Mouse (Mus musculus): ENCODE data around the gene Nek8. TPM values are rescaled to one million over a fixed set of nuclear protein-coding genes. Genes with fewer than 3 reads are reported as not detected.

Nek8 gene
- polyA plus RNA-seq, 1 experiment from 2014 or later: 6.4 TPM

GRCm38 (mm10) chr11:78164604-78164923, 11.9 kb downstream of the Nek8 start:
- H3K4me2 ChIP-seq: peak overlapping the region; percentile 75
- peak overlapping the region; percentile 99 for H3K27ac ChIP-seq (ENCODE audit: low read depth, low read length)
- no peak for DNase-seq (ENCODE audit: low spot score, missing footprints)
- peak overlapping the region; percentile 97 for H3K4me3 ChIP-seq (ENCODE audit: low read depth, low read length)
- peaks cover 26% of the 10 kb centered on the region for H3K4me1 ChIP-seq (ENCODE audit: control insufficient read depth, insufficient read depth, low read length)
- H3K36me3 ChIP-seq (ENCODE audit: control insufficient read depth, insufficient read depth, low read length): peaks cover 18% of the 10 kb centered on the region
- WGBS: under 1% methylated on average over 14 of the region's 14 CpGs
- ATAC-seq (ENCODE audit: low FRiP score): peak; percentile 6; the same call in 1 of the 2 replicates
- no peaks in the 10 kb centered on the region for H3K27me3 ChIP-seq (ENCODE audit: control insufficient read depth, insufficient read depth, low read length)
- peak overlapping the region; percentile 96 for H3K9ac ChIP-seq (ENCODE audit: low read length)
- no peaks in the 10 kb centered on the region for H3K9me3 ChIP-seq (ENCODE audit: control insufficient read depth, low read length)

GRCm38 (mm10) chr11:78163681-78164603, 12.5 kb downstream of the Nek8 start:
- WGBS: under 1% methylated on average over 22 of the region's 22 CpGs
- H3K27ac ChIP-seq (ENCODE audit: low read depth, low read length): peak overlapping the region; percentile 99
- ATAC-seq (ENCODE audit: low FRiP score) (peak; percentile 80), DNase-seq (ENCODE audit: low spot score, missing footprints) (peak; percentile 97)
- H3K9ac ChIP-seq (ENCODE audit: low read length): peak overlapping the region; percentile 96
- peak overlapping the region; percentile 75 for H3K4me2 ChIP-seq
- H3K4me1 ChIP-seq (ENCODE audit: control insufficient read depth, insufficient read depth, low read length): peaks cover 26% of the 10 kb centered on the region
- H3K9me3 ChIP-seq (ENCODE audit: control insufficient read depth, low read length): no peaks in the 10 kb centered on the region
- H3K36me3 ChIP-seq (ENCODE audit: control insufficient read depth, insufficient read depth, low read length): peaks cover 20% of the 10 kb centered on the region
- no peaks in the 10 kb centered on the region for H3K27me3 ChIP-seq (ENCODE audit: control insufficient read depth, insufficient read depth, low read length)
- H3K4me3 ChIP-seq (ENCODE audit: low read depth, low read length): peak overlapping the region; percentile 97

DNA sequence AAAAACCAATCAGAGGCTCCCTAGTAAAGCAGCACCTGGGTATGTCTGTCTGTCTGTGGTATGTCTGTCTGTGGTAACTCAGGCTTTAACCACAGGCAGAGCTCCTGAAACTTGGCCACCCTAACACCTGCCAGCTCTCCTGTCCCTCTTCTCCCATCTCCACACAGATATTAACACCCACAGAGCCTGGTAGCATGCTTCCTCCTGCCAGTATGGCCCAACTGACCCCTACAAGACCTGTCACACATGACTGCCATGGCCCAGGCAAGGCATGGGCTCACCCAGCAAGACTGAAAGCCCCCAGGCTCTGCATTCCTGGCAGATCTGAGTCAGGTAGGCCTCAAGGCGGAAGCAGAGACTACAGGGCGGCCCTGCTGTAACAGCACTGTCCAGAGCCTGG, 13.4 kb downstream of the Nek8 start:
- Histone ChIP-seq H3K9ac (ENCODE audit: low read length) (peak overlapping the region; percentile 96; the same call in 1 of the 2 replicates), H3K9me3 (ENCODE audit: control insufficient read depth, low read length) (no peaks in the 10 kb centered on the region), H3K4me3 (ENCODE audit: low read depth, low read length) (peak overlapping the region; percentile 97), H3K27me3 (ENCODE audit: control insufficient read depth, insufficient read depth, low read length) (no peaks in the 10 kb centered on the region), H3K36me3 (ENCODE audit: control insufficient read depth, insufficient read depth, low read length) (peaks cover 26% of the 10 kb centered on the region), H3K4me2 (peak overlapping the region; percentile 75), H3K27ac (ENCODE audit: low read depth, low read length) (peak overlapping the region; percentile 99; the same call in 1 of the 2 replicates), H3K4me1 (ENCODE audit: control insufficient read depth, insufficient read depth, low read length) (peaks cover 26% of the 10 kb centered on the region)
- WGBS: 92% methylated on average over 2 of the region's 2 CpGs
- DNase-seq (ENCODE audit: low spot score, missing footprints): no peak
- ATAC-seq (ENCODE audit: low FRiP score): no peak

- Histone ChIP-seq H3K27me3 (ENCODE audit: control insufficient read depth, insufficient read depth, low read length) (no peaks in the 10 kb centered on the region), H3K36me3 (ENCODE audit: control insufficient read depth, insufficient read depth, low read length) (peaks cover 30% of the 10 kb centered on the region), H3K4me1 (ENCODE audit: control insufficient read depth, insufficient read depth, low read length) (peaks cover 26% of the 10 kb centered on the region), H3K9ac (ENCODE audit: low read length) (no peak overlapping the region; the same call in 1 of the 2 replicates), H3K9me3 (ENCODE audit: control insufficient read depth, low read length) (no peaks in the 10 kb centered on the region), H3K4me3 (ENCODE audit: low read depth, low read length) (peak overlapping the region; percentile 97; the same call in 1 of the 2 replicates), H3K4me2 (peak overlapping the region; percentile 75), H3K27ac (ENCODE audit: low read depth, low read length) (no peak overlapping the region)
- 84% methylated on average over 6 of the region's 6 CpGs for WGBS
- no peak for ATAC-seq (ENCODE audit: low FRiP score)
- DNase-seq (ENCODE audit: low spot score, missing footprints): no peak
Observed at GRCm38 (mm10) chr11:78162504-78162903, 14.0 kb downstream of the Nek8 start.

DNA sequence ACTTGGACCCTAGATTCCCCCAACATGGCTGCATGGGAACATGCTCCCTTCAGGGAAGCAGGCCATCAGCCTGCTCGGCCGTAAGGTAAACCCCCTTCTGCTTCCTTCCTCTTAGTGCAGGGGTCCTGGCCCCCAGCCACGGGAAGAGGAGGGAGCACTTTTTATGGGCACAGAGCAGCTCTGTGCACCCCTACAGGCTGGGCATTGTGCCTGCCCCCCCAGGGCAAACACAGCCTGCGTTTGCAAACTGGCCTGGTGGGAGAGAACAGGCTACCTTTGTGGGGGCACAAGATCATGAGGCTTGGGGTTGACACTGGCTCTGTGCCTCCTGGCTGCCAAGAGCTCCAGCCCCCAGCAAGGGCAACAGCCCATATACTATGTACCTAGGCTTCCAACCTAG, 14.5 kb downstream of the Nek8 start:
- Histone ChIP-seq H3K4me2 (no peak overlapping the region), H3K9ac (ENCODE audit: low read length) (no peak overlapping the region), H3K4me3 (ENCODE audit: low read depth, low read length) (no peak overlapping the region), H3K9me3 (ENCODE audit: control insufficient read depth, low read length) (no peaks in the 10 kb centered on the region), H3K27me3 (ENCODE audit: control insufficient read depth, insufficient read depth, low read length) (no peaks in the 10 kb centered on the region), H3K27ac (ENCODE audit: low read depth, low read length) (no peak overlapping the region), H3K36me3 (ENCODE audit: control insufficient read depth, insufficient read depth, low read length) (peaks cover 30% of the 10 kb centered on the region), H3K4me1 (ENCODE audit: control insufficient read depth, insufficient read depth, low read length) (peaks cover 26% of the 10 kb centered on the region)
- ATAC-seq (ENCODE audit: low FRiP score) (no peak), DNase-seq (ENCODE audit: low spot score, missing footprints) (no peak)
- WGBS: 72% methylated on average over 4 of the region's 4 CpGs

DNA sequence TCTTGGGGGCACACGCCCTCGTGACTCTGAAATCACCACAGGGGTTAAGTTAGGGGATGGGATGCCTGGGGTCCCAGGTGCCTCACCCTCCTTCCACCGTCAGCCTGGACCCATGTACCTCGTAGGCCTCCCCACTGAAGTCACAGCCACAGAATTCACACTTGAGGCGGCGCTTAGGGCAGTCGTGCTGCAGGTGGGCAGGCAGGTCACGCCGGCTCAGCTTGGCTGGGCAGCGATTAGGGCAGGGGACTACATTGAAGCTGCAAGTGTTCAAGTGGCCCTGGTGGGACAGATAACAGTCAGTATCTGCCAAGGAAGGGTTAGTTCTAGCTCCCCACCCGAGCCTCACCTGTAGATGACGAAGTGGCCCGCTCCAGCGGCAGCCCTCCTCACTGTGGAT, 15.3 kb downstream of the Nek8 start:
- DNase-seq (ENCODE audit: low spot score, missing footprints) (no peak), ATAC-seq (ENCODE audit: low FRiP score) (no peak)
- Histone ChIP-seq H3K36me3 (ENCODE audit: control insufficient read depth, insufficient read depth, low read length) (peaks cover 30% of the 10 kb centered on the region), H3K9ac (ENCODE audit: low read length) (no peak overlapping the region), H3K9me3 (ENCODE audit: control insufficient read depth, low read length) (no peaks in the 10 kb centered on the region), H3K4me1 (ENCODE audit: control insufficient read depth, insufficient read depth, low read length) (peaks cover 24% of the 10 kb centered on the region), H3K27ac (ENCODE audit: low read depth, low read length) (no peak overlapping the region), H3K4me2 (no peak overlapping the region), H3K27me3 (ENCODE audit: control insufficient read depth, insufficient read depth, low read length) (no peaks in the 10 kb centered on the region), H3K4me3 (ENCODE audit: low read depth, low read length) (no peak overlapping the region)
- 93% methylated on average over 14 of the region's 14 CpGs for WGBS

- H3K4me1 ChIP-seq (ENCODE audit: control insufficient read depth, insufficient read depth, low read length): peaks cover 19% of the 10 kb centered on the region
- no peak for DNase-seq (ENCODE audit: low spot score, missing footprints)
- H3K4me3 ChIP-seq (ENCODE audit: low read depth, low read length): no peak overlapping the region
- H3K27me3 ChIP-seq (ENCODE audit: control insufficient read depth, insufficient read depth, low read length): no peaks in the 10 kb centered on the region
- 92% methylated on average over 3 of the region's 3 CpGs for WGBS
- no peaks in the 10 kb centered on the region for H3K9me3 ChIP-seq (ENCODE audit: control insufficient read depth, low read length)
- peaks cover 30% of the 10 kb centered on the region for H3K36me3 ChIP-seq (ENCODE audit: control insufficient read depth, insufficient read depth, low read length)
- H3K4me2 ChIP-seq: no peak overlapping the region
- ATAC-seq (ENCODE audit: low FRiP score): no peak
- no peak overlapping the region for H3K9ac ChIP-seq (ENCODE audit: low read length)
- H3K27ac ChIP-seq (ENCODE audit: low read depth, low read length): no peak overlapping the region
Observed at GRCm38 (mm10) chr11:78160675-78161074, 15.8 kb downstream of the Nek8 start.

- Histone ChIP-seq H3K27ac (ENCODE audit: low read depth, low read length) (no peak overlapping the region), H3K27me3 (ENCODE audit: control insufficient read depth, insufficient read depth, low read length) (no peaks in the 10 kb centered on the region), H3K4me1 (ENCODE audit: control insufficient read depth, insufficient read depth, low read length) (peaks cover 19% of the 10 kb centered on the region), H3K4me3 (ENCODE audit: low read depth, low read length) (no peak overlapping the region), H3K36me3 (ENCODE audit: control insufficient read depth, insufficient read depth, low read length) (peaks cover 30% of the 10 kb centered on the region), H3K9ac (ENCODE audit: low read length) (no peak overlapping the region), H3K4me2 (no peak overlapping the region), H3K9me3 (ENCODE audit: control insufficient read depth, low read length) (no peaks in the 10 kb centered on the region)
- no peak for ATAC-seq (ENCODE audit: low FRiP score)
- 92% methylated on average over 18 of the region's 18 CpGs for WGBS
- no peak for DNase-seq (ENCODE audit: low spot score, missing footprints)
Observed at GRCm38 (mm10) chr11:78160171-78160570, 16.3 kb downstream of the Nek8 start.

DNA sequence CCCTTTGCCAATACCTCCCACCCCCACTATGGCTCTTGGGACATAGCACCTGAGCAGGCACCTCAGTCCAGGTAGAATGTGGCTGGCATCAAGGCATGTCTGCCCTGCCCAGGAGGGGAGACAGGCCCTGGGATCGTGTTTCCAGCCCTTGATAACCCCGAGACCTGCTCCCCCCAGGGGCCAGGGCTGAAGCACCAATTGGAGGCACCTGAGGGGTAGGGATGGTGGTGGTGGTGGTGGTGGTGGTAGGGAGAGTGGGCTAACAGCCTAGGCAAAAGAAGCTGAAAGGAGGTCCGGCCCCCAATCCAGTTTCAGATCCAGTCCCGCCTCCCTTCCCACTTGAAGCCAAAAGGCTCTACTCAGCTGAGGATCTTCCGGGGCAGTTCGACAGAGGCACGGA, 16.9 kb downstream of the Nek8 start:
- no peak for DNase-seq (ENCODE audit: low spot score, missing footprints)
- H3K9me3 ChIP-seq (ENCODE audit: control insufficient read depth, low read length): no peaks in the 10 kb centered on the region
- no peak for ATAC-seq (ENCODE audit: low FRiP score)
- H3K36me3 ChIP-seq (ENCODE audit: control insufficient read depth, insufficient read depth, low read length): peaks cover 34% of the 10 kb centered on the region
- no peak overlapping the region for H3K9ac ChIP-seq (ENCODE audit: low read length)
- no peak overlapping the region for H3K4me3 ChIP-seq (ENCODE audit: low read depth, low read length)
- no peak overlapping the region for H3K4me2 ChIP-seq
- 82% methylated on average over 7 of the region's 7 CpGs for WGBS
- H3K27me3 ChIP-seq (ENCODE audit: control insufficient read depth, insufficient read depth, low read length): no peaks in the 10 kb centered on the region
- H3K4me1 ChIP-seq (ENCODE audit: control insufficient read depth, insufficient read depth, low read length): peaks cover 19% of the 10 kb centered on the region
- H3K27ac ChIP-seq (ENCODE audit: low read depth, low read length): no peak overlapping the region
